In genomic region chr8:90470826-90471225, GRCm38 (mm10) we compare ENCODE assay signal across 29 mouse cellular contexts.
DNase-seq lines count a peak whose midpoint lies in the region; ATAC-seq and TF ChIP-seq lines count a peak whose summit lies in the region.
"Had no signal": no experiment of that assay in that cellular context is flagged by ENCODE, and none has a peak within 500 bp of the region (broad histone marks: within the 10 kb centered on the region; RNA-seq: fewer than 3 reads in every experiment).

No protein-coding gene starts in this region.

- no peaks in the 10 kb centered on the region for H3K9me3 ChIP-seq in midbrain, embryonic 11.5 days (ENCODE audit: control insufficient read depth, low read length)
- H3K9me3 ChIP-seq in midbrain, embryonic 13.5 days: no peaks in the 10 kb centered on the region
- H3K9me3 ChIP-seq: limb, embryonic 12.5 days; liver, embryonic 15.5 days; lung, embryonic 15.5 days; midbrain, embryonic 15.5 days; neural tube, embryonic 13.5 days; stomach, embryonic 15.5 days had no signal

- H3K36me3 ChIP-seq in midbrain, embryonic 11.5 days (ENCODE audit: control insufficient read depth, insufficient read depth, low read length): no peaks in the 10 kb centered on the region
- no peaks in the 10 kb centered on the region for H3K36me3 ChIP-seq in midbrain, embryonic 13.5 days
- H3K36me3 ChIP-seq: limb, embryonic 12.5 days; liver, embryonic 15.5 days; lung, embryonic 15.5 days; midbrain, embryonic 15.5 days; neural tube, embryonic 13.5 days; stomach, embryonic 15.5 days had no signal

- no peaks in the 10 kb centered on the region for H3K4me1 ChIP-seq in cerebellum, adult 2 months (ENCODE audit: control insufficient read depth, insufficient read depth, low read length)
- H3K4me1 ChIP-seq in midbrain, embryonic 11.5 days (ENCODE audit: control insufficient read depth, insufficient read depth, low read length): no peaks in the 10 kb centered on the region
- H3K4me1 ChIP-seq in midbrain, embryonic 13.5 days (replicated peaks): no peaks in the 10 kb centered on the region
- H3K4me1 ChIP-seq: liver, embryonic 15.5 days; lung, embryonic 15.5 days; midbrain, embryonic 15.5 days; neural tube, embryonic 13.5 days; stomach, embryonic 15.5 days had no signal

- no peak for ATAC-seq in midbrain, embryonic 11.5 days (ENCODE audit: low FRiP score)
- no peak for ATAC-seq in midbrain, embryonic 13.5 days
- ATAC-seq: activated CD4-positive, CD25-positive, alpha-beta regulatory T cell, adult 4 months; forebrain, embryonic 16.5 days; inflammation-experienced regulatory T-cells, adult 6 months; midbrain, embryonic 15.5 days had no signal

- no peak overlapping the region for H3K9ac ChIP-seq in midbrain, embryonic 11.5 days (ENCODE audit: low read length)
- H3K9ac ChIP-seq in midbrain, embryonic 13.5 days (replicated peaks): no peak overlapping the region
- H3K9ac ChIP-seq: hindbrain, embryonic 14.5 days; limb, embryonic 12.5 days; liver, embryonic 15.5 days; lung, embryonic 15.5 days; midbrain, embryonic 15.5 days; neural tube, embryonic 13.5 days; stomach, embryonic 15.5 days had no signal

- WGBS in cerebellum, adult 2 months: 20% methylated on average over 11 of the region's 11 CpGs
- WGBS in midbrain, embryonic 11.5 days: 88% methylated on average over 11 of the region's 11 CpGs
- 80% methylated on average over 11 of the region's 11 CpGs for WGBS in midbrain, embryonic 13.5 days

- H3K4me2 ChIP-seq in midbrain, embryonic 11.5 days: no peak overlapping the region
- no peak overlapping the region for H3K4me2 ChIP-seq in midbrain, embryonic 13.5 days (replicated peaks)
- H3K4me2 ChIP-seq: heart, embryonic 11.5 days; hindbrain, embryonic 14.5 days; limb, embryonic 12.5 days; liver, embryonic 15.5 days; lung, embryonic 15.5 days; midbrain, embryonic 15.5 days; neural tube, embryonic 13.5 days; stomach, embryonic 15.5 days had no signal

- H3K27ac ChIP-seq in cerebellum, adult 2 months (ENCODE audit: insufficient read depth, low read length): no peak overlapping the region
- no peak overlapping the region for H3K27ac ChIP-seq in midbrain, embryonic 11.5 days (ENCODE audit: low read depth, low read length)
- no peak overlapping the region for H3K27ac ChIP-seq in midbrain, embryonic 13.5 days
- H3K27ac ChIP-seq: hindbrain, embryonic 14.5 days; limb, embryonic 12.5 days; liver, embryonic 15.5 days; lung, embryonic 15.5 days; midbrain, embryonic 15.5 days; neural tube, embryonic 13.5 days; stomach, embryonic 15.5 days had no signal

- TF ChIP-seq CTCF in cerebellum, adult 2 months (IDR thresholded peaks at IDR 0.05; ENCODE audit: borderline replicate concordance, insufficient read depth, low read depth, low read length): no peak

- H3K27me3 ChIP-seq in cerebellum, adult 2 months (ENCODE audit: control insufficient read depth, insufficient read depth, low read length): no peaks in the 10 kb centered on the region; the same call in 1 of the 2 replicates
- no peaks in the 10 kb centered on the region for H3K27me3 ChIP-seq in midbrain, embryonic 11.5 days (ENCODE audit: control insufficient read depth, insufficient read depth, low read length)
- H3K27me3 ChIP-seq in midbrain, embryonic 13.5 days: no peaks in the 10 kb centered on the region
- H3K27me3 ChIP-seq: CH12.LX; limb, embryonic 12.5 days; liver, embryonic 15.5 days; lung, embryonic 15.5 days; midbrain, embryonic 15.5 days; neural tube, embryonic 13.5 days; stomach, embryonic 15.5 days had no signal

- peak; percentile 68 to 81 for DNase-seq in cerebellum, postnatal 10 days
- no peak for DNase-seq in cerebellum, adult 2 months
- peak; percentile 22 to 54 for DNase-seq in frontal cortex, postnatal 36 days (ENCODE audit: low spot score in 2 of 2)
- no peak for DNase-seq in frontal cortex, postnatal 25 days (ENCODE audit: low spot score in 2 of 2)
- DNase-seq in midbrain, embryonic 11.5 days (ENCODE audit: low spot score, missing footprints): peak; percentile 26
- DNase-seq in telencephalon, adult 2 months (ENCODE audit: low read depth, low spot score): peak; percentile 22
- DNase-seq: adrenal gland, adult 2 months; adrenal gland, postnatal 36 days; cerebellum, adult 9-10 months; gastrocnemius, postnatal 25 days; heart, adult 18-20 months; heart, postnatal 4 days; kidney, adult 11 months; kidney, postnatal 14 days; layer of hippocampus, adult 9-11 months; thymus, postnatal 14 days had no signal

- TF ChIP-seq POLR2A in cerebellum, adult 2 months (IDR thresholded peaks at IDR 0.05; ENCODE audit: borderline replicate concordance, insufficient read depth, low read length): no peak

- H3K4me3 ChIP-seq in cerebellum, adult 2 months (replicated peaks; ENCODE audit: insufficient read depth, low read depth, low read length): no peak overlapping the region
- H3K4me3 ChIP-seq in midbrain, embryonic 11.5 days (ENCODE audit: low read depth, low read length): no peak overlapping the region
- H3K4me3 ChIP-seq in midbrain, embryonic 13.5 days (replicated peaks): no peak overlapping the region
- H3K4me3 ChIP-seq: limb, embryonic 12.5 days; liver, embryonic 15.5 days; lung, embryonic 15.5 days; midbrain, embryonic 15.5 days; neural tube, embryonic 13.5 days; stomach, embryonic 15.5 days had no signal

Comparison
In these comparisons a context has a peak if more than half of its experiments do, and no peak if none do; other contexts are left out.
1. DNase-seq: peak in cerebellum, postnatal 10 days (2 of 2), frontal cortex, postnatal 36 days (2 of 2), midbrain, embryonic 11.5 days (single experiment) and telencephalon, adult 2 months (single experiment); none in cerebellum, adult 2 months (0 of 2) and frontal cortex, postnatal 25 days (0 of 2).